Mouse (Mus musculus) hindbrain, embryonic 15.5 days (tissue): ENCODE data around the gene St6galnac3. TPM values are rescaled to one million over a fixed set of nuclear protein-coding genes. Genes with fewer than 3 reads are reported as not detected.
A peak's percentile ranks its signal among the peaks of the same experiment; 100 is the strongest.

Experiments
- ATAC-seq: fragments of 200-750 bp; cut with Nextera tagmentation; 2 replicates; pipeline ENCODE4 v1.8.0; 2017; ENCODE audit warnings: low read depth, moderate number of reproducible peaks, moderate TSS enrichment; ENCODE audit not compliant: low FRiP score
- H3K27ac ChIP-seq: fragments of 300-500 bp; sonication (generic); replicated peaks from 2 replicates; pipeline ENCODE4 v1.5.1; 2015; ENCODE audit warnings: mild to moderate bottlenecking, inconsistent platforms
- H3K27me3 ChIP-seq: fragments of 300-500 bp; sonication (generic); 2 replicates; pipeline ENCODE4 v1.6.1; 2015; ENCODE audit warnings: control low read depth, inconsistent platforms
- H3K36me3 ChIP-seq: fragments of 300-500 bp; sonication (generic); 2 replicates; pipeline ENCODE4 v1.6.1; 2015; ENCODE audit warnings: control low read depth, inconsistent platforms
- H3K4me1 ChIP-seq: fragments of 300-500 bp; sonication (generic); replicated peaks from 2 replicates; pipeline ENCODE4 v1.6.1; 2015; ENCODE audit warnings: control low read depth, inconsistent platforms
- H3K4me2 ChIP-seq: fragments of 300-500 bp; sonication (generic); 2 replicates; pipeline ENCODE4 v1.6.1; 2015; ENCODE audit warnings: moderate library complexity, mild to moderate bottlenecking, inconsistent platforms
- H3K4me3 ChIP-seq: fragments of 300-500 bp; sonication (generic); 2 replicates; pipeline ENCODE4 v1.5.1; 2015; ENCODE audit warnings: mild to moderate bottlenecking, inconsistent platforms
- H3K9ac ChIP-seq: fragments of 300-500 bp; sonication (generic); 2 replicates; pipeline ENCODE4 v1.6.1; 2015; ENCODE audit warnings: inconsistent platforms
- H3K9me3 ChIP-seq: fragments of 300-500 bp; sonication (generic); 2 replicates; pipeline ENCODE4 v1.6.1; 2016; ENCODE audit warnings: control low read depth, inconsistent platforms
- WGBS: fragments of 180-500 bp; shearing (Covaris S2); methylation state at CpG from one replicate; pipeline ENCODE4 v1.1.7; 2015; 5-methylcytosine and 5-hydroxymethylcytosine counted together
- polyA plus RNA-seq: library from polyadenylated mRNA; unstranded; fragments of >200 nt; fragmentation: Nextera tagmentation; extraction: Ambion mirVana; gene quantifications from 2 replicates; pipeline ENCODE4 v1.2.1, GENCODE M21; 2015

Gene St6galnac3
- polyA plus RNA-seq, 1 experiment from 2014 or later: 23.1 TPM

- 0 out of 2 replicates have a peak, but pooled peaks cover 4% of the 10 kb centered on the region for H3K4me1 ChIP-seq
- H3K27me3 ChIP-seq: no peaks in the 10 kb centered on the region
- H3K36me3 ChIP-seq: no peaks in the 10 kb centered on the region
- H3K4me2 ChIP-seq: no peak overlapping the region
- no peak overlapping the region for H3K9ac ChIP-seq
- H3K27ac ChIP-seq: no peak overlapping the region
- H3K9me3 ChIP-seq: no peaks in the 10 kb centered on the region
- no peak for ATAC-seq
- WGBS: 63% methylated on average over 22 of the region's 22 CpGs
- no peak overlapping the region for H3K4me3 ChIP-seq
Measured at GRCm38 (mm10) chr3:153296375-153297068, 428.5 kb downstream of the St6galnac3 start.

DNA sequence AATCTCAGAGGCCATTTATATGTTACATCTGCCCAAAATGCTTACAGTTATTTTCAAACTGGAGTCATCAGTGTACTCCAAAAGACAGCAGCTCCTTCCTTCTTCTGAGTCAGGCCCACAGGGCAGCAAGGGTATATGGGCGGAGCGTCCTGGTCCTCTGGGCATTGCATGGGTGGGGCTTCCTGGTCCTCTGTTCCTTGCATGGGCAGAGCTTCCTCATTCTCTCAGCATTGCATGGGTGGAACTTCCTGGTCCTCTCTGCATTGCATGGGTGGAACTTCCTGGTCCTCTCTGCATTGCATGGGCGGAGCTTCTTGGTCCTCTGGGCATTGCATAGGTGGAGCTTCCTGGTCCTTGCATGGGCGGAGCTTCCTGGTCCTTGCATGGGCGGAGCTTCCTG lies 432.1 kb downstream of the St6galnac3 start:
- Histone ChIP-seq H3K27ac (no peak overlapping the region), H3K4me1 (0 out of 2 replicates have a peak, but pooled peaks cover 4% of the 10 kb centered on the region), H3K27me3 (no peaks in the 10 kb centered on the region), H3K36me3 (no peaks in the 10 kb centered on the region), H3K4me2 (no peak overlapping the region), H3K9me3 (no peaks in the 10 kb centered on the region), H3K9ac (no peak overlapping the region), H3K4me3 (no peak overlapping the region)
- no peak for ATAC-seq
- WGBS: 96% methylated on average over 5 of the region's 5 CpGs

DNA sequence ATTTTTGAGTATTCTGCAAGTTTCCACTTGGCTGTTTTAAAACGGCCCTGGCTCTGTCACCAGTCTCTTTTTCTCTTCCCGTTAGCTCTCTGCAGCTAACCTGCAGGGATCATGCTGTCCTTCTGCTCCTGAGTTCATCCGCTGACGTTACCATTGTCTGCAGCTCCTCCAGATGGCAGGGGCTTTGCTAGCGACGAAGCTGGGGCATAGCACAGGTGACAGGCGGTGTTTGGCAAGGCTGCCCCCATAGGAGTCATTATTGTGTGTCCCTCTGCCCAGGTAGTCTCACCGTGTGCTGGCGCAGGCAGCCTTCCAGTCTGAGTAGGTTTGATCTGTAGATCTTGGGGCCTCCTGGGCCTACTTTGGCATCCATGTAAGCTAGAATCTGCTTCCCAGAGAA lies 432.6 kb downstream of the St6galnac3 start:
- no peak overlapping the region for H3K4me3 ChIP-seq
- 0 out of 2 replicates have a peak overlapping the region, but pooled peaks have one; percentile 26 for H3K27ac ChIP-seq
- H3K27me3 ChIP-seq: no peaks in the 10 kb centered on the region
- no peak overlapping the region for H3K9ac ChIP-seq
- H3K4me2 ChIP-seq: no peak overlapping the region
- H3K9me3 ChIP-seq: no peaks in the 10 kb centered on the region
- H3K4me1 ChIP-seq: 0 out of 2 replicates have a peak, but pooled peaks cover 4% of the 10 kb centered on the region
- 66% methylated on average over 9 of the region's 9 CpGs for WGBS
- ATAC-seq: no peak
- H3K36me3 ChIP-seq: no peaks in the 10 kb centered on the region

- no peaks in the 10 kb centered on the region for H3K9me3 ChIP-seq
- no peaks in the 10 kb centered on the region for H3K36me3 ChIP-seq
- WGBS: 93% methylated on average over 6 of the region's 6 CpGs
- no peak overlapping the region for H3K9ac ChIP-seq
- H3K4me3 ChIP-seq: no peak overlapping the region
- no peak overlapping the region for H3K27ac ChIP-seq
- H3K27me3 ChIP-seq: no peaks in the 10 kb centered on the region
- no peak for ATAC-seq
- H3K4me2 ChIP-seq: no peak overlapping the region
- H3K4me1 ChIP-seq: 0 out of 2 replicates have a peak, but pooled peaks cover 1% of the 10 kb centered on the region
Measured at GRCm38 (mm10) chr3:153291406-153292045, 433.4 kb downstream of the St6galnac3 start.

DNA sequence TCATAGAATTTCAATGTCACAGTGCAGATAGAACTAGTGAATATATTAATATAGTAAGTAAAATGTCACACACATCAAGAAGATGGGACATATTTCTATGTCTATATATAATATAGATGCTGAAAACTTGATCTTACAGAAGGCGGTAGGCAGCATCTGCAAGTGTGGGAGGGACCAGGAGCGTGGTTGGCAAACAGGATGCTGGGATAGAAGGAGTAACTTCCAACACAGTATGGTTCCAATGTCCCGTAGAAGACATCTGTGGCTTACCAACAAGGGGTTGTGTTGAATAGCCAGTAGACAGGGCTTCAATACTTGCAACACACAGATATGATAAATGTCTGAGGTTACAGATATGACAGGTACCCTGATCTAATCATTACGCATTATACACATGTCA lies 435.0 kb downstream of the St6galnac3 start:
- no peak overlapping the region for H3K4me3 ChIP-seq
- H3K27ac ChIP-seq: no peak overlapping the region
- H3K9me3 ChIP-seq: no peaks in the 10 kb centered on the region
- H3K9ac ChIP-seq: no peak overlapping the region
- H3K36me3 ChIP-seq: no peaks in the 10 kb centered on the region
- H3K27me3 ChIP-seq: no peaks in the 10 kb centered on the region
- no peak overlapping the region for H3K4me2 ChIP-seq
- WGBS: 90% methylated on average over 4 of the region's 4 CpGs
- H3K4me1 ChIP-seq: 0 out of 2 replicates have a peak, but pooled peaks cover 2% of the 10 kb centered on the region
- ATAC-seq: no peak

DNA sequence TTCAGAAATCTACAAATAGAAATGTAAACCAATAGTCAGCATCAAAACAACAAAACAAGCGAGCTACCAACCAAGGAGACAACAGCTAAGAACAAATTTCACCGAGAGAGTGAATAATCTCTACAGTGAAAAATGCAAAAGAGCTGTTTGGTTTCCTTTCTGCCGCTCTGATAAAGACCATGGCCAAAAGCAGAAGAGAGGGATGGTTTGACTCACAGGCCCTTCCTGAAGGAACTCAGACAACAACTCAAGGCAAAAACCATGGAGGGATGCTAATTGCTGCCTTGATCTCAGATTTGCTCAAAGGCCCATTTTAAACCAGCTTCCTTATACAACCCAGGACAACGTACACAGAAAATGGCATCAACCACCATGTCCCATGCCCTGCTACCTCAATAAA lies 437.4 kb downstream of the St6galnac3 start:
- Histone ChIP-seq H3K36me3 (no peaks in the 10 kb centered on the region), H3K4me3 (no peak overlapping the region), H3K27me3 (no peaks in the 10 kb centered on the region), H3K9ac (no peak overlapping the region), H3K4me2 (no peak overlapping the region), H3K9me3 (no peaks in the 10 kb centered on the region), H3K4me1 (peaks cover 5% of the 10 kb centered on the region; the same call in 1 of the 2 replicates), H3K27ac (no peak overlapping the region)
- ATAC-seq: no peak
- WGBS: 98% methylated on average over 4 of the region's 4 CpGs

GRCm38 (mm10) chr3:153287081-153287480 lies 437.9 kb downstream of the St6galnac3 start:
- no peak overlapping the region for H3K4me3 ChIP-seq
- no peaks in the 10 kb centered on the region for H3K36me3 ChIP-seq
- H3K27me3 ChIP-seq: no peaks in the 10 kb centered on the region
- ATAC-seq: no peak
- 67% methylated on average over 6 of the region's 6 CpGs for WGBS
- H3K27ac ChIP-seq: no peak overlapping the region
- H3K9ac ChIP-seq: no peak overlapping the region
- H3K9me3 ChIP-seq: no peaks in the 10 kb centered on the region
- H3K4me2 ChIP-seq: no peak overlapping the region
- peaks cover 10% of the 10 kb centered on the region for H3K4me1 ChIP-seq

DNA sequence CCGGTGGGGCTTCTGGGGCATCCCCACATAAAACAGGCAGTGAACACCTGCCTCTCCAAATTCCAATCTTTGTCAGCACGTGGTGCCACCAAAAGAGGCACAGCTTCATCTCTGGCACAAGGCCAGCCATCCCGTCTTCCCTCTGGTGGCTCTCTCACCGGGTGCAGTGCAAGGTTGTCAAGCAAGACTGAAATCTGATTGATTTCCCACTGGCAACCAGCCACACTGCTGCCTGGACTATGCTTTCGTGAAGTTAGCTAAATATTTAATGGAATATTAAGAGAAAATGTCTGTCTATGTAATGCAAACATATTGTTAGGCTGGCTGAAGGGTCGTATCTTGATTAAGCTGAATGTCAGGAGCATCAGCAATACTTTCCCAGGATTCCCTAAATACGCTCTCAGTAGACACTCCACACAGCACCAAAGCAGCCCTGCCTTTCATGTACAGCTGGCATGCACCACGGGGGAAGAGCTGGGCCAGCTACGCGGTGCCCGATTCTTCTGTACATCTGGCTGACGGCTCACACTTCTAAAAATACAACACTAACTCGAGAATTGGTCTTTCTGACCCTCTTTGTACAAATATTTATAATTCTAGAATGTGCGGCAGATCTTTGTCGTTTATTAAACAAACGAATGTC lies 442.7 kb downstream of the St6galnac3 start:
- Histone ChIP-seq H3K4me2 (no peak overlapping the region), H3K4me1 (peaks cover 25% of the 10 kb centered on the region), H3K36me3 (no peaks in the 10 kb centered on the region), H3K9me3 (no peaks in the 10 kb centered on the region), H3K27me3 (no peaks in the 10 kb centered on the region), H3K9ac (no peak overlapping the region), H3K4me3 (no peak overlapping the region), H3K27ac (no peak overlapping the region)
- WGBS: 40% methylated on average over 16 of the region's 16 CpGs
- ATAC-seq: peak; percentile 31; the same call in 1 of the 2 replicates

DNA sequence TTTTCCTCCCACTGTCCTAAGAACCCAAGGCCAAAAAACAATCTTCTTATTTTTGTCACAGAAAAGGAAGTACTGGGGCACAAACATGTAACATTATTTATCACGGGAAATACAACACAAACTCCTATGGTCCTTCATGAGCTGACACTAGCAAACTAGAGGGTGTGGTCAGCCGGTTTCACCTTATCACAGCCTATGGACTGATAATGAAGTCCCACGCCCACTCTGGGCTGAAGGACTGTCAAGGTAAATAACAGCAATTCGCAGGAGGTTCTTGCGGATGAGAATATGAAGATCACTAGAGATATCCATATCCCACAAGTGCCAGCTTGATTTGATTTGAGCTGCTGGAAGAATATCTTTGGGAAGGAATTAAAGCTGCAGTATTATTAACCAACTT lies 446.7 kb downstream of the St6galnac3 start:
- no peak overlapping the region for H3K27ac ChIP-seq

DNA sequence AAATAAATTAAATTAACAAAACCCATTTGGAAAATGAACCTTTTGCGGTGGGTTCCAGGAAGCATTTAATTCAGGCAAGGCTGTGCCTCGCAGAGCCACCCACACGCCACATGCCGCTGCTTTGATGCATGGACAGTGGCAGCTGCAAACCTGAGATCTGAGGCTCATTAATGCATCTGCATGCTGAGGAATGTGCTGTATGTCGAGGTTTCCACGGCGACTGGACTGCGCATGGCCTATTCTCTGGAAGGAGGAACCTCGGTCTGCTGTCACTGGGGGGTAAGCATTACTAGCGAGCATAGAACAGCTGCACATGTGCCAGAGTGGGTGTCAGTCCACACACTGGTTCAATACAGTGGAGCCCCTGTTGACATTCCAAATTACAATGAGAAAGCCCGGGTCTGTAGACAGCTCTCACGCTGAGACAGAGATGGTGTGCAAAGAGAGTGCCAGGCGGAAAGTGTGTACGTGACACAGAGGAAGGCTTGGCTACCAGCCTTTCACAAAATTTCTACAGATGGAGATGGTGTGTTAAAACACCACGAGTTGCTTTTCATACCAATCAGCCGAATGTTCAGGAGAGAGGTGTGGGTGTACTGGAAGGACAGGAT lies 447.5 kb downstream of the St6galnac3 start:
- Histone ChIP-seq H3K9me3 (no peaks in the 10 kb centered on the region), H3K27me3 (no peaks in the 10 kb centered on the region), H3K4me1 (peaks cover 30% of the 10 kb centered on the region), H3K4me3 (no peak overlapping the region), H3K4me2 (peak overlapping the region; percentile 31), H3K27ac (peak overlapping the region; percentile 66), H3K9ac (no peak overlapping the region), H3K36me3 (0 out of 2 replicates have a peak, but pooled peaks cover 3% of the 10 kb centered on the region)
- peak; percentile 85 for ATAC-seq
- WGBS: 10% methylated on average over 16 of the region's 16 CpGs

More for the DNA sequence above, 446.7 kb downstream of the St6galnac3 start:
- 76% methylated on average over 5 of the region's 5 CpGs for WGBS
- Histone ChIP-seq H3K4me1 (peaks cover 33% of the 10 kb centered on the region), H3K36me3 (0 out of 2 replicates have a peak, but pooled peaks cover 3% of the 10 kb centered on the region), H3K4me2 (no peak overlapping the region), H3K27me3 (no peaks in the 10 kb centered on the region), H3K9me3 (no peaks in the 10 kb centered on the region), H3K9ac (no peak overlapping the region), H3K4me3 (no peak overlapping the region)
- ATAC-seq: no peak

- ATAC-seq: peak; percentile 51
- 21% methylated on average over 16 of the region's 16 CpGs for WGBS
- H3K4me2 ChIP-seq: peak overlapping the region; percentile 31
- peak overlapping the region; percentile 66 for H3K27ac ChIP-seq
- H3K4me1 ChIP-seq: peaks cover 24% of the 10 kb centered on the region
- H3K9ac ChIP-seq: no peak overlapping the region
- H3K9me3 ChIP-seq: no peaks in the 10 kb centered on the region
- H3K4me3 ChIP-seq: no peak overlapping the region
- 0 out of 2 replicates have a peak, but pooled peaks cover 3% of the 10 kb centered on the region for H3K36me3 ChIP-seq
- H3K27me3 ChIP-seq: no peaks in the 10 kb centered on the region
Measured at GRCm38 (mm10) chr3:153276830-153277388, 448.1 kb downstream of the St6galnac3 start.
